Mouse (Mus musculus) megakaryocyte progenitor cell, adult 5-6 weeks (primary cell): ENCODE measurements at regions not wholly inside any gene's neighbourhood (a gene's known extent, or its start where the extent isn't known, plus 50 kb on each side); places are given as distances from the start of the nearest gene placed in this dataset.
"Not testable (repeated sequence)": the region's sequence is repeated elsewhere in the genome, so short reads cannot be mapped to it uniquely, and the experiment has no call there.

ENCODE experiments used
- ATAC-seq: replicated peaks from 2 replicates; pipeline ENCODE4 v1.8.0; 2016; ENCODE audit warnings: mild to moderate bottlenecking, moderate TSS enrichment, inconsistent platforms; ENCODE audit not compliant: poor library complexity

GRCm38 (mm10) chr2:78606388-78606787, 261.5 kb upstream of the Ube2e3 start:
- ATAC-seq = no peak

- no peak for ATAC-seq
These were observed 267.2 kb upstream of the Ube2e3 start for GRCm38 (mm10) chr2:78600753-78601152.

- no peak for ATAC-seq
These were observed 269.9 kb upstream of the Ube2e3 start for GRCm38 (mm10) chr2:78598039-78598438.

- no peak for ATAC-seq
These were observed 271.7 kb upstream of the Ube2e3 start for GRCm38 (mm10) chr2:78596251-78596650.

GRCm38 (mm10) chr2:78580013-78580412, 287.9 kb upstream of the Ube2e3 start:
- peak; percentile 99 for ATAC-seq

GRCm38 (mm10) chr2:78572492-78572891, 295.4 kb upstream of the Ube2e3 start:
- no peak for ATAC-seq

- no peak for ATAC-seq
These were observed 309.8 kb upstream of the Ube2e3 start for GRCm38 (mm10) chr2:78558128-78558527.

GRCm38 (mm10) chr2:78551085-78551484, 316.8 kb upstream of the Ube2e3 start:
- ATAC-seq = no peak

GRCm38 (mm10) chr2:78548683-78549467, 319.0 kb upstream of the Ube2e3 start:
- ATAC-seq = no peak

GRCm38 (mm10) chr2:78547286-78547685, 320.6 kb upstream of the Ube2e3 start:
- ATAC-seq = no peak

- ATAC-seq = no peak
These were observed 327.5 kb upstream of the Ube2e3 start for GRCm38 (mm10) chr2:78540422-78540821.

GRCm38 (mm10) chr2:78539592-78540300, 328.2 kb upstream of the Ube2e3 start:
- ATAC-seq = no peak

GRCm38 (mm10) chr2:78537574-78537973, 330.4 kb upstream of the Ube2e3 start:
- no peak for ATAC-seq

GRCm38 (mm10) chr2:78533881-78534280, 334.0 kb upstream of the Ube2e3 start:
- not testable (repeated sequence) for ATAC-seq

- ATAC-seq = peak; percentile 31
These were observed 337.4 kb upstream of the Ube2e3 start for GRCm38 (mm10) chr2:78530535-78530934.

- no peak for ATAC-seq
These were observed 347.5 kb upstream of the Ube2e3 start for GRCm38 (mm10) chr2:78520258-78521023.

GRCm38 (mm10) chr2:78493115-78493514, 374.8 kb upstream of the Ube2e3 start:
- no peak for ATAC-seq

- ATAC-seq = no peak
These were observed 387.9 kb upstream of the Ube2e3 start for GRCm38 (mm10) chr2:78480036-78480435.

GRCm38 (mm10) chr2:78459444-78459843, 408.5 kb upstream of the Ube2e3 start:
- no peak for ATAC-seq

GRCm38 (mm10) chr2:78453411-78453810, 414.5 kb upstream of the Ube2e3 start:
- peak; percentile 88 for ATAC-seq

GRCm38 (mm10) chr2:78436816-78437215, 431.1 kb upstream of the Ube2e3 start:
- no peak for ATAC-seq

- ATAC-seq = no peak
These were observed 432.9 kb upstream of the Ube2e3 start for GRCm38 (mm10) chr2:78435071-78435470.
